Mouse (Mus musculus) neural tube, embryonic 13.5 days (tissue): Measurements from ENCODE around the gene Wdr53. TPM values are rescaled to one million over a fixed set of nuclear protein-coding genes. Genes with fewer than 3 reads are reported as not detected.
"Not testable (repeated sequence)": the region's sequence is repeated elsewhere in the genome, so short reads cannot be mapped to it uniquely, and the experiment has no call there.

Experiments
- ATAC-seq: fragments of 200-750 bp; cut with Nextera tagmentation; 2 replicates; pipeline ENCODE4 v1.8.0; 2017; ENCODE audit warnings: low read depth, mild to moderate bottlenecking, moderate TSS enrichment, moderate library complexity
- H3K27ac ChIP-seq: fragments of 300-500 bp; sonication (generic); replicated peaks from 2 replicates; pipeline ENCODE4 v1.5.1; 2015; ENCODE audit warnings: moderate library complexity, mild to moderate bottlenecking, inconsistent platforms
- H3K27me3 ChIP-seq: fragments of 300-500 bp; sonication (generic); 2 replicates; pipeline ENCODE4 v1.6.1; 2015; ENCODE audit warnings: mild to moderate bottlenecking, inconsistent platforms
- H3K36me3 ChIP-seq: fragments of 300-500 bp; sonication (generic); 2 replicates; pipeline ENCODE4 v1.6.1; 2015; ENCODE audit warnings: mild to moderate bottlenecking, inconsistent platforms
- H3K4me1 ChIP-seq: fragments of 300-500 bp; sonication (generic); replicated peaks from 2 replicates; pipeline ENCODE4 v1.6.1; 2015; ENCODE audit warnings: inconsistent platforms
- H3K4me2 ChIP-seq: fragments of 300-500 bp; sonication (generic); 2 replicates; pipeline ENCODE4 v1.6.1; 2015; ENCODE audit warnings: inconsistent platforms, mild to moderate bottlenecking, moderate library complexity
- H3K4me3 ChIP-seq: fragments of 300-500 bp; sonication (generic); 2 replicates; pipeline ENCODE4 v1.5.1; 2015; ENCODE audit warnings: mild to moderate bottlenecking, inconsistent platforms
- H3K9ac ChIP-seq: fragments of 300-500 bp; sonication (generic); 2 replicates; pipeline ENCODE4 v1.6.1; 2015; ENCODE audit warnings: moderate library complexity, mild to moderate bottlenecking, inconsistent platforms
- H3K9me3 ChIP-seq: fragments of 300-500 bp; sonication (generic); 2 replicates; pipeline ENCODE4 v1.6.1; 2016; ENCODE audit warnings: inconsistent platforms
- WGBS: fragments of 180-500 bp; shearing (Covaris S2); methylation state at CpG from one replicate; pipeline ENCODE4 v1.1.7; 2015; 5-methylcytosine and 5-hydroxymethylcytosine counted together
- microRNA counts: library from miRNA; unstranded; fragments of <30 nt; microRNA quantifications from one replicate; lab custom pipeline; 2016
- microRNA-seq: library from miRNA; unstranded; fragments of <30 nt; microRNA quantifications from one replicate; pipeline ENCODE4, GENCODE M21; 2016
- polyA plus RNA-seq: library from polyadenylated mRNA; unstranded; fragments of >200 nt; fragmentation: Nextera tagmentation; extraction: Ambion mirVana; gene quantifications from 2 replicates; pipeline ENCODE4 v1.2.1, GENCODE M21; 2015

Wdr53 gene
- polyA plus RNA-seq, 1 experiment from 2014 or later = 16.4 TPM

DNA sequence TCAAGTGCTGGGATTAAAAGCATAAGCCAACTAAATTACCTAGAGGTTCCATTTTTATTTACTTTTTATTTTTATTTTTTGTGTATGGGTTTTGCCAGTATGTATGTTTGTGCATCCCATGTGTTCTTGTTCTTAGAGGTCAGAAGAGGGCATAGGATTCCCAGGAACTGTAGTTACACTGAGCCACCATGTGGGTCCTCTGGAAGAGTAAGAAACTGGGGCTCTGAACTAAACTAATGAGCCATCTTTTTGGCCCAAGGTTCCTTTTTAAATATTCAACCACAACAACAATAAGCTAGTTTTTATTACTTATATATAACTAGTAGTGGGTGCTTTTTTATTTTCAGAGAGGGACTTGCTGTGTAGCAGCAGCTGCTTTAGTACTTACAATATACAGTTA, 35.6 kb downstream of the Wdr53 start:
- Histone ChIP-seq H3K4me1 (peaks cover 47% of the 10 kb centered on the region), H3K27me3 (no peaks in the 10 kb centered on the region), H3K27ac (no peak overlapping the region), H3K4me2 (no peak overlapping the region), H3K36me3 (peaks cover 55% of the 10 kb centered on the region), H3K4me3 (no peak overlapping the region), H3K9me3 (no peaks in the 10 kb centered on the region; the same call in 1 of the 2 replicates), H3K9ac (no peak overlapping the region)
- no peak for ATAC-seq

DNA sequence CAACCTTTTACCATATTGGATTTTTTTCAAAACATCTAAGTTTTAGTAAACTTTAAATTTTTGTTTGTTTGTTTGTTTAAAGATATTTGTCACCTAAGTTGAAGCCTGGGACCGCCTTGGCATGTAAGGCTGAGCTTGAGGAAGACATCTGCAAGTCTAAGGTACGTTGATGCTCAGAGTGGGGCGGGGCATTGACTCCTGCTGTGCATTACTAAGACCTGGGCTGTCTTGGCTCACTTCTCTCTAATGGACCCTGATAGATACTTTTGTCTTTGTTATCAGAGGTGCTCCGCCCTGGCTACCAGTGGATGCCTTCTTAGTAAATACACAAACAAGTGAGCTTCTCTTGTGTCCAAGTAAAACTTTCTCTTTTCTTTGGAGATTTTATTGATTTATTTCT, 44.8 kb downstream of the Wdr53 start:
- H3K9ac ChIP-seq = no peak overlapping the region
- H3K27ac ChIP-seq = no peak overlapping the region
- no peaks in the 10 kb centered on the region for H3K9me3 ChIP-seq
- no peak overlapping the region for H3K4me3 ChIP-seq
- H3K27me3 ChIP-seq = no peaks in the 10 kb centered on the region
- no peak overlapping the region for H3K4me2 ChIP-seq
- ATAC-seq = no peak
- H3K36me3 ChIP-seq = peaks cover 55% of the 10 kb centered on the region
- 99% methylated on average over 4 of the region's 4 CpGs for WGBS
- H3K4me1 ChIP-seq = no peaks in the 10 kb centered on the region

DNA sequence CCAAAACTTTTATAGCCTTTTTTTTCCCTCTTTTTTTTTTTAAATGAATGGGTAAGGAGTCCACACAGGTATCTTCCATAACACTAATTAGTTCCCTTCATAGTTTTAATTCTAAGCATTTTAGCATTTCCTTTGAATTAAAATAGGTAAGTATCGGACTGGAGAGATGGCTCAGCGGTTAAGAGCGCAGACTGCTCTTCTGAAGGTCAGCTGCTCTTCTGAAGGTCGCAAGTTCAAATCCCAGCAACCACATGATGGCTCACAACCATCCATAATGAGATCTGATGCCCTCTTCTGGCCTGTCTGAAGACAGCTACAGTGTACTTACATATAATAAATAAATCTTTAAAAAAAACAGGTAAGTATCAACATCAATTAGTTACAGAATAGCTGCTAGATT, 52.6 kb downstream of the Wdr53 start:
- not testable (repeated sequence) for H3K9me3 ChIP-seq, H3K27me3 ChIP-seq, H3K4me1 ChIP-seq, H3K9ac ChIP-seq, H3K27ac ChIP-seq, H3K4me3 ChIP-seq, H3K4me2 ChIP-seq, ATAC-seq
- H3K36me3 ChIP-seq = peaks cover 55% of the 10 kb centered on the region
- 96% methylated on average over 4 of the region's 4 CpGs for WGBS

DNA sequence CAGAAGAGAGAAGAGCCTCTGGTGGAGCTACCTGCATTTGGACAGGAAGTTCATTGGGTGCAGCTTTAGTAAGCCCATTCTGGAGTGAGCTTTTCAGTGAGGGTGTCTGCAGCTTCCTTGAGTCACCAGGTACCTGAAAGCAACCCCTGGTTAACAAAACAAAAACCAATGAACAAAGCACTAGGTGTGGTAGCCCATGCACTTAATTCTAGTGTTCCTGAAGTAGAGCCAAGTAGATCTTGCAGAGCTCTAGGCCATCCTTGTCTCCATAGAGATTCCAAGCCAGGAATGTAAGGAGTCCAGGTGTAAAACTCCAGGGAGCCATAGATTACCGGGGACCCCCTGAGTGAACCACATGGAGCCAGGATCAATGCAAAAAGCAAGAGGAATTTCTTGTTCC, 56.0 kb downstream of the Wdr53 start:
- no peaks in the 10 kb centered on the region for H3K4me1 ChIP-seq
- H3K36me3 ChIP-seq = peaks cover 30% of the 10 kb centered on the region
- H3K4me2 ChIP-seq = no peak overlapping the region
- 26% methylated on average over 1 of the region's 1 CpGs for WGBS
- H3K9ac ChIP-seq = no peak overlapping the region
- H3K4me3 ChIP-seq = no peak overlapping the region
- ATAC-seq = no peak
- H3K27ac ChIP-seq = no peak overlapping the region
- H3K27me3 ChIP-seq = no peaks in the 10 kb centered on the region
- H3K9me3 ChIP-seq = no peaks in the 10 kb centered on the region

DNA sequence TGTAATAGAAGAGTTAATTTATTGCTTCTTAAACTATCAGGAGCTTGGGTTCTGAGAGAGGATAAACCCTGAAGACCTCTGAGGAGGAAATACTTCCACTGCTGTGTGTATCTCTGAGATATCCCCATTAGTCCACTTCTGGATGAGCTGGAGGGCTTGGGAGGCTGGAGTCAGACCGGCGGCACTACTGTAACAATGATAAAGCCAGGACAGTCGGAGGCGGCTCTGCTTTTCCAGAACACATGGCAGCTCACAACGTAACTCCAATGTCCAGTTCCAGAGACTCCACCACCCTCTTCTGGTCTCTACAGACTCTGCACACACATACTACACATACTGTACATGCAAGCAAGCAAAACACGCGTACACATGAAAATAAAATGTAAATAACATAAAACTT, 56.9 kb downstream of the Wdr53 start:
- no peak for ATAC-seq
- H3K4me2 ChIP-seq = no peak overlapping the region
- H3K36me3 ChIP-seq = peaks cover 21% of the 10 kb centered on the region
- H3K4me1 ChIP-seq = no peaks in the 10 kb centered on the region
- no peaks in the 10 kb centered on the region for H3K9me3 ChIP-seq
- no peaks in the 10 kb centered on the region for H3K27me3 ChIP-seq
- H3K27ac ChIP-seq = no peak overlapping the region
- WGBS = 96% methylated on average over 7 of the region's 7 CpGs
- H3K9ac ChIP-seq = no peak overlapping the region
- H3K4me3 ChIP-seq = no peak overlapping the region

MicroRNAs encoded within 50 kb of the gene (microRNA counts, 519-probe panel; counts per million panel counts)
- not detected for microRNA mmu-miR-1946a (lab: Ali Mortazavi, UCI)

Small RNA genes lying within 50 kb of the gene (microRNA-seq; reads per million reads assigned to microRNA genes)
- gene Mir1946a = not detected

Other genes with a start within 250 kb of the Wdr53 start
- gene Senp5, start 243.9 kb upstream of the Wdr53 start, polyA plus RNA-seq = 17.7 and 18.7 TPM in 2 replicates
- 30.7 and 33.0 TPM in 2 replicates for gene Pak2, start 167.9 kb upstream of the Wdr53 start, polyA plus RNA-seq
- gene Pigx, start 147.5 kb upstream of the Wdr53 start, polyA plus RNA-seq = 106 and 125 TPM in 2 replicates
- gene Cep19, start 147.4 kb upstream of the Wdr53 start, polyA plus RNA-seq = 48.7 and 51.2 TPM in 2 replicates
- 8.1 and 9.9 TPM in 2 replicates for gene Nrros, start 81.6 kb upstream of the Wdr53 start, polyA plus RNA-seq
- gene Bex6, start 67.4 kb upstream of the Wdr53 start, polyA plus RNA-seq = not detected in 2 replicates
- gene Fbxo45, start 69 bp upstream of the Wdr53 start, polyA plus RNA-seq = 15.8 and 18.4 TPM in 2 replicates
- 0.28 TPM in 1 of 2 replicates, not detected in the other for gene Smco1, start 24.2 kb downstream of the Wdr53 start, polyA plus RNA-seq
- gene Rnf168, start 30.2 kb downstream of the Wdr53 start, polyA plus RNA-seq = 25.3 and 27.3 TPM in 2 replicates
- gene Ubxn7, start 85.0 kb downstream of the Wdr53 start, polyA plus RNA-seq = 22.4 and 29.3 TPM in 2 replicates
- gene Tm4sf19, start 153.3 kb downstream of the Wdr53 start, polyA plus RNA-seq = not detected in 2 replicates
- 33.2 and 40.3 TPM in 2 replicates for gene Tctex1d2, start 172.5 kb downstream of the Wdr53 start, polyA plus RNA-seq
- gene Pcyt1a, start 183.7 kb downstream of the Wdr53 start, polyA plus RNA-seq = 42.1 and 49.7 TPM in 2 replicates
- gene Slc51a, start 240.7 kb downstream of the Wdr53 start, polyA plus RNA-seq = 0.17 TPM in 1 of 2 replicates, not detected in the other
- gene Zdhhc19, start 249.0 kb downstream of the Wdr53 start, polyA plus RNA-seq = not detected in 2 replicates